Mouse (Mus musculus) hindbrain, postnatal 0 days (tissue): Measurements from ENCODE around the gene Sft2d2. TPM values are rescaled to one million over a fixed set of nuclear protein-coding genes. Genes with fewer than 3 reads are reported as not detected.

Source experiments
- ATAC-seq: fragments of 200-750 bp; cut with Nextera tagmentation; 2 replicates; pipeline ENCODE4 v1.8.0; 2017; ENCODE audit warnings: mild to moderate bottlenecking, moderate TSS enrichment, moderate library complexity
- DNase-seq: peaks from one replicate; pipeline ENCODE4 v3.0.0-alpha.2; 2015; ENCODE audit warnings: low spot score
- H3K27ac ChIP-seq: fragments of 300-500 bp; sonication (generic); 2 replicates; pipeline ENCODE4 v1.5.1; 2014; ENCODE audit warnings: mild to moderate bottlenecking
- H3K27me3 ChIP-seq: fragments of 300-500 bp; sonication (generic); 2 replicates; pipeline ENCODE4 v1.6.1; 2014; ENCODE audit warnings: low read length, mixed read lengths; ENCODE audit not compliant: insufficient read depth
- H3K36me3 ChIP-seq: fragments of 300-500 bp; sonication (generic); 2 replicates; pipeline ENCODE4 v1.6.1; 2014; ENCODE audit warnings: low read length, mixed read lengths; ENCODE audit not compliant: insufficient read depth
- H3K4me1 ChIP-seq: fragments of 300-500 bp; sonication (generic); 2 replicates; pipeline ENCODE4 v1.6.1; 2014; ENCODE audit warnings: antibody characterized with exemption, low read length, mixed read lengths; ENCODE audit not compliant: insufficient read depth
- H3K4me2 ChIP-seq: fragments of 300-500 bp; sonication (generic); 2 replicates; pipeline ENCODE4 v1.6.1; 2014; ENCODE audit warnings: low read depth, mild to moderate bottlenecking, low read length, moderate library complexity, mixed read lengths
- H3K4me3 ChIP-seq: fragments of 300-500 bp; sonication (generic); 2 replicates; pipeline ENCODE4 v1.5.1; 2014; ENCODE audit warnings: low read length
- H3K9ac ChIP-seq: fragments of 300-500 bp; sonication (generic); replicated peaks from 2 replicates; pipeline ENCODE4 v1.6.1; 2014; ENCODE audit warnings: mild to moderate bottlenecking, low read length, moderate library complexity, mixed read lengths
- H3K9me3 ChIP-seq: fragments of 300-500 bp; sonication (generic); 2 replicates; pipeline ENCODE4 v1.6.1; 2016; ENCODE audit warnings: low read length, mixed read lengths
- CTCF ChIP-seq: IDR thresholded peaks from 2 replicates; pipeline ENCODE4 v1.5.1; 2016; ENCODE audit warnings: antibody characterized with exemption, control low read depth, low read depth
- WGBS: fragments of 180-500 bp; shearing (Covaris S2); extraction: QIAGEN DNeasy Blood & Tissue Kit; methylation state at CpG from one replicate; pipeline ENCODE4 v1.1.7; 2014; 5-methylcytosine and 5-hydroxymethylcytosine counted together
- polyA plus RNA-seq: library from polyadenylated mRNA; unstranded; fragments of >200 nt; fragmentation: Nextera tagmentation; extraction: Ambion mirVana; gene quantifications from 2 replicates; pipeline ENCODE4 v1.2.1, GENCODE M21; 2015
- total RNA-seq: library from RNA; depleted of rRNA; stranded (reverse); fragments of >200 nt; gene quantifications from 2 replicates; pipeline ENCODE4 v1.2.3, GENCODE M21; 2014

Gene Sft2d2
- total and polyA plus RNA-seq, 2 experiments from 2014 or later = 6.5 to 17.0 TPM

DNA sequence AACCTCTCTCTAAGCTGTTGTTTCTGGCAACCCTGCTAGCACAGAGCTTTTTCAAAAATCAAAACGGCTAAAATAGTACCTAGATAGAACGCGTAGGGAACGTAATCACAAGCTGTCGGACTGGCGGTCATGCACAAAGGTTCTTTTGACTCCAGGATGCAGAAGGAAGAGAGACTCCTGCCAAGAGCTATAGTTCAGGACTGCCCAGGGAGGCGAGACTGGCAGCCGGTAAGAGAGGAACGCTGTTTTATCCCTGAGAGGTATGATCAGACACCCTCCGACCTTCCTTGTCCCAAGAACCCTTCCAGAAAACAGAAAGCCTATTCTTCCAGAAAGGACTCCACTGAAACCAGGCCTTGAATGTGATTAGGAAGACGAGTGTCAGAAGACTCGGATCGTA, 2.6 kb downstream of the Sft2d2 start:
- 38% methylated on average over 13 of the region's 13 CpGs for WGBS
- ATAC-seq (no peak), DNase-seq (no peak)
- no peak for TF ChIP-seq CTCF
- Histone ChIP-seq H3K4me3 (no peak overlapping the region), H3K36me3 (no peaks in the 10 kb centered on the region), H3K27me3 (no peaks in the 10 kb centered on the region), H3K4me2 (peak overlapping the region; percentile 36), H3K27ac (peak overlapping the region; percentile 6; the same call in 1 of the 2 replicates), H3K9me3 (no peaks in the 10 kb centered on the region), H3K9ac (no peak overlapping the region), H3K4me1 (peaks cover 6% of the 10 kb centered on the region; the same call in 1 of the 2 replicates)

DNA sequence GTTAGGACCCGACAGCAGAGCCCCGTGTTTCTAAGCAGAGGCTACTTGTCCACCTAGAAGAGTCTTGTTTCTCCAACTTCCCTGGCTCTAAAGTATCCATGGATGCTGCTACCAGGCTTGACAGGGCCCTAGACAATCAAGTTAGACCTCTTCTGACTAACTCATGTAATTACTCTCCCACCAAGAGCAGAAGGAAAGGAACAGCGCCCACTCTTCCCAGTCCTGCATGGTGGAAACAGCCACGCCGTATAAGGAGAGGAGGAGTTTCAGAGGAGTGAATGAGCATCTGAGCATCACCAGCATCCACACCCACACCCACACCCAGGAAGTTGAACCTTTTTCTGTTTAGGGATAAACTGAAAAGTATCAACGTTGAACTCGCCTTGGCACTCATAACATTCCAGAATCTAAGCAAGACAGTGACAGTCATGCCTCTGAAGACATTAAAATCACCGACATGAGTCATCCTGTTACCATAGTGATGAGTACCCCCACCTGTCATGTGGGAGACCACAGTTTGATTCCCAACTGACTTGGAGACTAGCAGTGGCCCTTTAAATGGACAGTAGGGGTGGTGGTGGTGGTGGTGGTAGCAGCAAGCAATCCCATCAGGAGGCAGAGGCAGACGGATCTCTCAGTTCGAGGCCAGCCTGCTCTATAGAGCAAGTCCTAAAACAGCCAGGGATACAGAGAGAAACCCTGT, 3.5 kb downstream of the Sft2d2 start:
- ATAC-seq (no peak), DNase-seq (no peak)
- Histone ChIP-seq H3K9ac (no peak overlapping the region), H3K4me2 (no peak overlapping the region), H3K9me3 (no peaks in the 10 kb centered on the region), H3K27ac (no peak overlapping the region), H3K4me1 (peaks cover 6% of the 10 kb centered on the region; the same call in 1 of the 2 replicates), H3K4me3 (no peak overlapping the region), H3K27me3 (no peaks in the 10 kb centered on the region), H3K36me3 (no peaks in the 10 kb centered on the region)
- TF ChIP-seq CTCF = no peak
- 86% methylated on average over 10 of the region's 10 CpGs for WGBS

DNA sequence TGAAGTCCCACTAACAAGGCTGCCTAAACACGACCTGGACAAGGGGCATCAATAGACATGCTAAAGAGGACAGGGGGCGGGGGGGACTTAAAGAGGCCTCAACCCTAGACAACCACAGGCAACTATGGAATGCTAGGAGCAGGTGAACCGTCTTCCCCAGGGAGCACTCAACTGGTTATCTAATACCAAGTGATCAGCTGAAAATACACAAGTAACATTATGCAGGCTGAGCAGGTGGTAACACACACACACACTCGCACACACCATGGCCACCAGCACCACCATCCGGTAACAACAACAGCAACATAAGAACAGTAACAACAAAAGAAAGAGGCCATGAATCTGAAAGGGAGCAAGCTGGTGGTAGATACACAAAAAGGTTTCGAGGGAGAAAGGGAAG, 4.2 kb downstream of the Sft2d2 start:
- 78% methylated on average over 6 of the region's 6 CpGs for WGBS
- no peak overlapping the region for H3K9ac ChIP-seq
- H3K4me2 ChIP-seq = no peak overlapping the region
- ATAC-seq = no peak
- H3K27me3 ChIP-seq = no peaks in the 10 kb centered on the region
- no peaks in the 10 kb centered on the region for H3K9me3 ChIP-seq
- H3K4me3 ChIP-seq = no peak overlapping the region
- H3K4me1 ChIP-seq = peaks cover 5% of the 10 kb centered on the region; the same call in 1 of the 2 replicates
- no peak for DNase-seq
- TF ChIP-seq CTCF = no peak
- no peaks in the 10 kb centered on the region for H3K36me3 ChIP-seq
- H3K27ac ChIP-seq = no peak overlapping the region

DNA sequence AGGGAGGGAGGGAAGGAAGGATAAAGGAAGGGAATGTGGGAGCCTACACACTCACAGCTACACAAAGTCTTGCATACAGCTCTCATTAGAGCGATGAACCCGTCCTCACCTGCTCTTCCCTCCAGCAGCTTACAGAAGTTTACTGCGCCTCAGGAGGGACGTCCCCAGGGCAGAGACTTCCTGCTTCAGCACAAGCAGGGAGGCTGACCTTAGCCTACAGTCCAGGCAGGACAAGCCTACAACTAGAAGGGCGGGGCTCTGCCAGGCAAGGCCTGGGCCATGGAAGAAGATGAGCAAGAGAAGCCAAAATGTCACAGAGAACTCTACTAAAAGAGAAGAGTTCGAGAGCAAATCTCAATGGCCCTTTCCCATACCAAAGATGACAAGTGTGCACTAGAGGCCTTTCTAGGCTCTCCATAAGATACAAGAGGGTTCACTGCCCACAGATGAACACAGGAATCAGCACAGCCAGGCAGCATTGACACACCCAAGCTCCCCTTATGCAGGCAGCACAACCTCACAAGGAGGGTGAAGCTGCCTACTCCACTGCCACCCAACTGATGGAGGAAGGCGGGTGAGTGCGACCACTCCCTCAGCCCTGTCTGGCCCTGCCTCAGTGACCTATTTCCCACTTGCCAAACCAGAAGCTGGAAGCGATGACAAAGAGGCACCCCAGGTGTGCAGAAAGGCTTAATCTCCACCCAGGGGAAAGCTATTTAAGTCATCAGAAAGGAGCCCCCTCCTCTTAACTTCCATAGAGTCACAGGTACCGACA, 5.2 kb downstream of the Sft2d2 start:
- H3K4me3 ChIP-seq = no peak overlapping the region
- WGBS = 81% methylated on average over 10 of the region's 10 CpGs
- DNase-seq = no peak
- H3K4me2 ChIP-seq = no peak overlapping the region
- H3K4me1 ChIP-seq = no peaks in the 10 kb centered on the region
- H3K36me3 ChIP-seq = no peaks in the 10 kb centered on the region
- H3K9me3 ChIP-seq = no peaks in the 10 kb centered on the region
- ATAC-seq = no peak
- H3K27ac ChIP-seq = no peak overlapping the region
- H3K27me3 ChIP-seq = no peaks in the 10 kb centered on the region
- H3K9ac ChIP-seq = no peak overlapping the region
- no peak for TF ChIP-seq CTCF

DNA sequence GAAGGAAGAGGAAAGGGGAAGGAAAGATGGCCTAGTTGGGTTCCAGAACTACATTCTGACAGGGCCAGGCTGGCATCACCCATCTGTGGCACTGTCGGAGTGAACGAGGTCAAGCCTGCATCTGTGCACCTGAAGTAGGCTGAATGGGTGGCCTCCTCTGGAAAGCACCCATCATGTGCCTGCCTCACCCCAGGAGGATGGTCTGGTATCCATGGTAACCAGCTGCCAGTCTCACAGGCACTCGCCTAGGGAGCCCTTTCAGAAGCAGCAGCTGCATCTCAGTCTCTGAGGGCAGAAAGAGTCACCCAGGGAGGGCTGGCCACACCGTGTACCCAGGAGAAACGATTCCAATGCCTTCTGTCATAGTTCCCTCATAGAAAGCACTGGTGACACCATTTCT, 6.9 kb downstream of the Sft2d2 start:
- WGBS = 45% methylated on average over 5 of the region's 5 CpGs
- Histone ChIP-seq H3K36me3 (no peaks in the 10 kb centered on the region), H3K9ac (no peak overlapping the region), H3K9me3 (no peaks in the 10 kb centered on the region), H3K4me1 (no peaks in the 10 kb centered on the region), H3K27me3 (no peaks in the 10 kb centered on the region), H3K4me2 (no peak overlapping the region), H3K4me3 (no peak overlapping the region), H3K27ac (no peak overlapping the region)
- no peak for TF ChIP-seq CTCF
- ATAC-seq = peak; percentile 53
- DNase-seq = peak; percentile 37

DNA sequence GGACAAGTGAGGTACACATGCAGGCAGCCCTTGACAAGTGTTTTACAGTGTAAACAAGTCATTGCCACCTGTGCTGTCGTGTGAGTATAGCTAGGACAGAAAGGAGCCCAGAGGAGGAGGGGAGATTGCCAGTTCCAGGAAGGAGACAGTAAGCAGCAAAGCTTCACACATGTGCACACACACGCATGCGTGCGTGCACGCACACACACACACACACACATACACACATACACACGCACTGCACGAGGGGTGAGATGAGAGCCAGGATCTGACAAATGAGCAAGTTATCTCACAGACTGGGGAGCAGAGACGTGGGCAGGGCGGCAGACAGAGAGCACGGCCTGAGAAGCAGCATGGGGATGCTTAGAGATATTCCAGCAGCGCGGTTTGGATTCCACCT, 7.7 kb downstream of the Sft2d2 start:
- Histone ChIP-seq H3K27ac (no peak overlapping the region), H3K27me3 (no peaks in the 10 kb centered on the region), H3K4me3 (no peak overlapping the region), H3K36me3 (no peaks in the 10 kb centered on the region), H3K4me2 (no peak overlapping the region), H3K4me1 (no peaks in the 10 kb centered on the region), H3K9ac (no peak overlapping the region), H3K9me3 (no peaks in the 10 kb centered on the region)
- TF ChIP-seq CTCF = no peak
- 75% methylated on average over 12 of the region's 12 CpGs for WGBS
- no peak for DNase-seq
- 0 out of 2 replicates have a peak, but pooled peaks have one; percentile 19 for ATAC-seq

DNA sequence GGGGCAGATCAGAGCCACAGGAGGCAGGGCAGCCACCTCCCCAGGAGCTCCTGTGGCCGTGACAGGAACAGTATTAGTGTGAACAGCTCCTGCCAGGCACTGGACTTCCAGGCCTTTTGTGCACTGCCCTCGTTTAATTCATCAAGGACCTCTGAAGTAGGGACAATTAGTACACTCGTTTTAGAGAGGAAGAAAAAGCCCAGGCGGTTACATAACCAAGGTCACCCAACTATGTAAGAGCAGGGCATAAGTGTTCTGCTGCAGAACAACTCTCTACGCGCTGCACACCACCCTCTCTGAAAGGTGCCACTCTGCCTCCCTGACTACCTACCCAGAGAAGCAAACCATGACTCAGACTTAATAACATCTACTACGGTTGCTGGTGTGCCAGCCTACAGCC, 9.1 kb downstream of the Sft2d2 start:
- Histone ChIP-seq H3K27me3 (no peaks in the 10 kb centered on the region), H3K9me3 (no peaks in the 10 kb centered on the region), H3K36me3 (no peaks in the 10 kb centered on the region), H3K4me3 (no peak overlapping the region), H3K9ac (no peak overlapping the region), H3K27ac (no peak overlapping the region), H3K4me1 (no peaks in the 10 kb centered on the region), H3K4me2 (no peak overlapping the region)
- no peak for ATAC-seq
- 55% methylated on average over 7 of the region's 7 CpGs for WGBS
- TF ChIP-seq CTCF = no peak
- no peak for DNase-seq
